Mouse (Mus musculus) kidney, embryonic 14.5 days (tissue): ENCODE results near the gene Mroh8. TPM values are rescaled to one million over a fixed set of nuclear protein-coding genes. Genes with fewer than 3 reads are reported as not detected.
"Not testable (repeated sequence)": the region's sequence is repeated elsewhere in the genome, so short reads cannot be mapped to it uniquely, and the experiment has no call there.

Experiments
- ATAC-seq: fragments of 200-750 bp; cut with Nextera tagmentation; 2 replicates; pipeline ENCODE4 v1.8.0; 2017; ENCODE audit warnings: moderate number of reproducible peaks, mild to moderate bottlenecking, moderate TSS enrichment, moderate library complexity; ENCODE audit not compliant: low FRiP score, low TSS enrichment
- H3K27ac ChIP-seq: fragments of 300-500 bp; sonication (generic); 2 replicates; pipeline ENCODE4 v1.5.1; 2014; ENCODE audit warnings: low read depth, mild to moderate bottlenecking, low read length, moderate library complexity, mixed read lengths
- H3K27me3 ChIP-seq: fragments of 300-500 bp; sonication (generic); 2 replicates; pipeline ENCODE4 v1.6.1; 2014; ENCODE audit warnings: mild to moderate bottlenecking, low read length; ENCODE audit not compliant: control insufficient read depth, insufficient read depth
- H3K36me3 ChIP-seq: fragments of 300-500 bp; sonication (generic); 2 replicates; pipeline ENCODE4 v1.6.1; 2014; ENCODE audit warnings: low read length, mixed read lengths; ENCODE audit not compliant: control insufficient read depth, insufficient read depth
- H3K4me1 ChIP-seq: fragments of 300-500 bp; sonication (generic); 2 replicates; pipeline ENCODE4 v1.6.1; 2014; ENCODE audit warnings: low read length, mixed read lengths; ENCODE audit not compliant: control insufficient read depth, insufficient read depth
- H3K4me2 ChIP-seq: fragments of 300-500 bp; sonication (generic); replicated peaks from 2 replicates; pipeline ENCODE4 v1.6.1; 2014; ENCODE audit warnings: low read depth, mild to moderate bottlenecking, low read length
- H3K4me3 ChIP-seq: fragments of 300-500 bp; sonication (generic); 2 replicates; pipeline ENCODE4 v1.5.1; 2014; ENCODE audit warnings: mild to moderate bottlenecking, low read length
- H3K9ac ChIP-seq: fragments of 300-500 bp; sonication (generic); 2 replicates; pipeline ENCODE4 v1.6.1; 2014; ENCODE audit warnings: low read depth, mild to moderate bottlenecking, low read length, moderate library complexity
- H3K9me3 ChIP-seq: fragments of 300-500 bp; sonication (generic); 2 replicates; pipeline ENCODE4 v1.6.1; 2016; ENCODE audit warnings: low read length; ENCODE audit not compliant: control insufficient read depth
- WGBS: fragments of 180-500 bp; shearing (Covaris S2); extraction: QIAGEN DNeasy Blood & Tissue Kit; methylation state at CpG from one replicate; pipeline ENCODE4 v1.1.7; 2014; 5-methylcytosine and 5-hydroxymethylcytosine counted together
- polyA plus RNA-seq: library from polyadenylated mRNA; unstranded; fragments of >200 nt; fragmentation: Nextera tagmentation; extraction: Ambion mirVana; gene quantifications from 2 replicates; pipeline ENCODE4 v1.2.1, GENCODE M21; 2014

Gene Mroh8
- polyA plus RNA-seq, 1 experiment from 2014 or later: 0.89 TPM

GRCm38 (mm10) chr2:157211731-157212130, 67.6 kb downstream of the Mroh8 start:
- Histone ChIP-seq H3K4me2 (no peak overlapping the region), H3K27me3 (no peaks in the 10 kb centered on the region), H3K4me1 (no peaks in the 10 kb centered on the region), H3K9ac (no peak overlapping the region), H3K4me3 (no peak overlapping the region), H3K27ac (no peak overlapping the region), H3K36me3 (no peaks in the 10 kb centered on the region), H3K9me3 (no peaks in the 10 kb centered on the region)
- 97% methylated on average over 7 of the region's 7 CpGs for WGBS
- ATAC-seq: no peak

DNA sequence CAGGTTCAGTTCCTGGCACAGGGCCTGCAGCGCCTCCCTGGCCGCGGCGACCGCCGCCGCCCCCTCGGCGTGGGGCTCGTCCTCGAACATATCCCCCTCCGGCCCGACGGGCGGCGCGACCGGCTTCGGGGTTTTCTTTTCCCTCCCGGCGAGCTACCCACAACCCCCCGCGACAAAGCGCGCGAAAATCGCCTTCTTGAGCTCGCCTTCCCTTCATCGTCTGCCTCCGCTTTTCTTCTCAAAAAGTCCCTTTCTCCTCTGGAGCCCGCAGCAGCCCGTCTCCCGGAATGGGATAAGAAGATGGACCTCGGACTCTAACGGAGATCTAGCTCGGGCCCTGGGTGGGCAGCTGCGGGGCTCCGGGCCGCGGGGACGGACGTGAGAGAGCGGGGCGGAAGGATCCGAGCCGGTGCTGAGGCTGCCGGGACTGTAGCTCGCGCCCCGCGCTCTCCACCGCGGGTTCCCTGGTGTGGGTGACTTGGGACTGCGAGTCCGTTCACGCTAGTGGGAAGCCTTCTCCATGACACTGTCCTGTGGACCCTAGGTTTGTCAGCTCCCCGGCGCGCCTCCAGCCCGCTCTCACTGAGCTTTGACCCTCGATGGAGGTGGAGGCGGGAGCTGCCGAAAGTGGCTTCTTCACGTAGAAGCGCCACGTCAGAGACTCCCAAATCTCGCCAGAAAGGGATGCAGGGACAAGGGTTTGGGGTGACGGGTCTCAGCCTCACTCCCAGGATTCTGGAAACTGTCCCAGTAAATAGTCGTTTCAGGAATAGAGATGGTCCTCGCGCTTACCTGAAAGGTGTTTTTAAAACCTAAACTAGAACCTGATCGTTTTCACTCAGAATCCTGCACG, 74.8 kb downstream of the Mroh8 start, which contains the start of gene Rbl1:
Gene Rbl1, minus strand, starts transcription at position 169 of the 853 bp plus-strand sequence.
- H3K9me3 ChIP-seq: no peaks in the 10 kb centered on the region
- peak within 1 kb of the TSS; percentile 99 for H3K27ac ChIP-seq
- H3K4me3 ChIP-seq: peak within 1 kb of the TSS; percentile 75
- peak within 1 kb of the TSS; percentile 72 for H3K4me2 ChIP-seq
- WGBS: under 1% methylated on average over 72 of the region's 73 CpGs
- H3K27me3 ChIP-seq: no peaks in the 10 kb centered on the region
- H3K4me1 ChIP-seq: 0 out of 2 replicates have a peak, but pooled peaks cover 4% of the 10 kb centered on the region
- no peaks in the 10 kb centered on the region; the same call in 1 of the 2 replicates for H3K36me3 ChIP-seq
- ATAC-seq: peak; percentile 85
- H3K9ac ChIP-seq: peak within 1 kb of the TSS; percentile 94

DNA sequence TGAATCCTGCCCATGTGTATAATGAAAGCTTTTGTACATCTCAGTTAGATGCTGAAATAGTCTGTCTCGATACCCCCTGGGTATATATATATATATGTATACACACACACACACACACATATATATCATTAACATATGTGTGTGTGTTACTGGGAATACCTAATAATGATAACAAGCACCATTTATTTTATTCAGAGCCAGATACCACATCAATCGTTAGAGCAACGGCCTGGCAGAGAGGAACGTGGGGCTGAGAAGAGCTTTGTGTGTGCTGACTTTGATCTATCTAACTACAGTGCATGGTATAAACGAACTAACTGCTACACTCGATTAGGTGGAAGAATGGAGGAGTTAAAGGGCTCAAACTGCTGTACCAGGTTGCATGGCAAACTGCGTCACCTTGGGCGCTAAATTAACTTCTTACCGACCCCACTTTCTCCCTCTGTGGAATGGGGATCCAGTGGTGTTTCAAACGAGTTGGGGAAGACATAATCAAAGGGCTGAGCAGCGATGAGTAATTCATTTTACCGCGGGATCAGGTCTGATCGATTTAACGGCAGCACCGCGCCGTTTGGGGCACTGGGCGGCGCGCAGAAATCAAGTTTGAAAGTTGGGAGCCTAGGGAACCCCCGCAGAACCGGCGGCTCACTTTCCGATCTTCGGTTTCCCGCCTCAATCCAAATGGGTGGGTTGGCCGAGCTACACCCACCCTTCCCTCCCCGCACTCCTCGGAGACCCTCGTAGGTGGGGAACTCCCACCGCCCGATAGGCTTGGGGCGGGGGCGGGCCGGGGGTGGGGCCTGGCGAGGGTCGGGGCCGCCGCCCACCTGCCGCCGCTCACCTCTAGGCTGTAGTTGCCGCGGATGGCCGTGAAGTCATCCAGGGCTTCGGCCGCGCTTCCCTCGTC, 75.6 kb downstream of the Mroh8 start:
- Histone ChIP-seq H3K4me1 (0 out of 2 replicates have a peak, but pooled peaks cover 4% of the 10 kb centered on the region), H3K27ac (peak overlapping the region; percentile 99), H3K9ac (peak overlapping the region; percentile 94), H3K4me2 (peak overlapping the region; percentile 72), H3K4me3 (peak overlapping the region; percentile 75), H3K27me3 (no peaks in the 10 kb centered on the region), H3K9me3 (no peaks in the 10 kb centered on the region), H3K36me3 (peaks cover 7% of the 10 kb centered on the region)
- peak; percentile 94 for ATAC-seq
- WGBS: 2% methylated on average over 49 of the region's 49 CpGs

DNA sequence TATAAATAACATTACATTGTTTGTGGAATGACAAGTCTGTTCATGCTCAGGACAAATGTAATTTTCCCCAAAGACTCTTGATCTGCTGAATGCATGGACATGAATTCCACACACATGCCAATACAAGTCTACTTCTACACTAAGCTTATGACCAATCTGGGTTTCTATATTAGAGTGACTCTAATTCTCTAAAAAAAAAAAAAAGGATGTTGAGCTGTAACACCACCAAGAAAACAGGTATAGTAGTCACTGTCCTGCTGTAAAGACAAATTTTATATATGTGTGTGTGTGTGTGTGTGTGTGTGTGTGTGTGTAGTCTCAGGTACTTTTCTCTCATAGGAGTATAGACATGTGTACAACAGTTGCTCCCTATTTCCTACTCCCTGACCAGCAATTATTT, 76.3 kb downstream of the Mroh8 start:
- H3K4me3 ChIP-seq: peak overlapping the region; percentile 75; the same call in 1 of the 2 replicates
- peak overlapping the region; percentile 72 for H3K4me2 ChIP-seq
- H3K27ac ChIP-seq: no peak overlapping the region
- no peaks in the 10 kb centered on the region for H3K27me3 ChIP-seq
- no peak overlapping the region for H3K9ac ChIP-seq
- H3K36me3 ChIP-seq: peaks cover 11% of the 10 kb centered on the region
- 0 out of 2 replicates have a peak, but pooled peaks cover 4% of the 10 kb centered on the region for H3K4me1 ChIP-seq
- no peaks in the 10 kb centered on the region for H3K9me3 ChIP-seq
- ATAC-seq: no peak

GRCm38 (mm10) chr2:157202361-157202760, 77.0 kb downstream of the Mroh8 start:
- WGBS: 79% methylated on average over 6 of the region's 6 CpGs
- H3K36me3 ChIP-seq: peaks cover 16% of the 10 kb centered on the region
- H3K4me2 ChIP-seq: no peak overlapping the region
- ATAC-seq: no peak
- H3K9ac ChIP-seq: no peak overlapping the region
- no peak overlapping the region for H3K27ac ChIP-seq
- H3K9me3 ChIP-seq: no peaks in the 10 kb centered on the region
- H3K27me3 ChIP-seq: no peaks in the 10 kb centered on the region
- 0 out of 2 replicates have a peak, but pooled peaks cover 4% of the 10 kb centered on the region for H3K4me1 ChIP-seq
- H3K4me3 ChIP-seq: no peak overlapping the region; the same call in 1 of the 2 replicates

GRCm38 (mm10) chr2:157201081-157201830, 78.1 kb downstream of the Mroh8 start:
- Histone ChIP-seq H3K27me3 (no peaks in the 10 kb centered on the region), H3K4me1 (0 out of 2 replicates have a peak, but pooled peaks cover 4% of the 10 kb centered on the region), H3K27ac (no peak overlapping the region; the same call in 1 of the 2 replicates), H3K9ac (no peak overlapping the region), H3K4me2 (no peak overlapping the region), H3K4me3 (no peak overlapping the region), H3K9me3 (no peaks in the 10 kb centered on the region), H3K36me3 (peaks cover 26% of the 10 kb centered on the region)
- WGBS: 82% methylated on average over 6 of the region's 6 CpGs
- no peak for ATAC-seq

DNA sequence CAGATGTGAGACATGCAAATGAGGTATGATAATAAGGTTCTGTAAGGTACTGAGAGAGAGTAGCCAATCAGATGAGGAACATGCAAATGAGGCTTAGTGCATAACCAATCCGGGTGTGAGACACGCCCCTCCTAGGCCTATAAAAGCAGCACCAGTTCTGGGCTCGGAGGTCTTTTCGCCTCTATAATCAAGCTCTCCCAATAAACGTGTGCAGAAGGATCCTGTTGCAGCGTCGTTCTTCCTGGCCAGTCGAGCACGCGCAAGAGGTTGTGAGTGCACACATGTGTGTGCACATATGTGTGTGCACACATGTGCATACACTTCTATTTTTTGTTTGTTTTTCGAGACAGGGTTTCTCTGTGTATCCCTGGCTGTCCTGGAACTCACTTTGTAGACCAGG, 80.9 kb downstream of the Mroh8 start:
- not testable (repeated sequence) for H3K4me1 ChIP-seq, ATAC-seq, H3K27me3 ChIP-seq, H3K9ac ChIP-seq, H3K9me3 ChIP-seq, H3K4me3 ChIP-seq, H3K27ac ChIP-seq, H3K4me2 ChIP-seq
- 97% methylated on average over 11 of the region's 11 CpGs for WGBS
- H3K36me3 ChIP-seq: peaks cover 51% of the 10 kb centered on the region

DNA sequence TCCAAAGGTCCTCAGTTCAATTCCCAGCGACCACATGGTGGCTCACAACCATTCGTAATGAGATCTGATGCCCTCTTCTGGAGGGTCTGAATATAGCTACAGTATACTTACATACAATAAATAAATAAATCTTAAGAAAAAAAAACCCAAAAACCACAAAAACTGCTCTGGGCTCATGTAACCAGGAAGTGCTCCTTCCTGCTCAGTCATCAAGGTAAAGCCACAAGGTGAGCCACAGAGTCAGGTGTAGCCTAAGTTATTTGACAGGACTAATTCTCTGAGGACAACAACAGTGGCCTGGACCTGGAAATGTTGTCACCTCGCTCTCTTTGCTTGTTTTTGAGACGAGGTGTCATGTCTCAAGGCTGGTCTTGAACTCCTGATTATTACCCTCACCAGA, 88.7 kb downstream of the Mroh8 start:
- H3K27me3 ChIP-seq: no peaks in the 10 kb centered on the region
- no peak overlapping the region for H3K9ac ChIP-seq
- 98% methylated on average over 4 of the region's 4 CpGs for WGBS
- peaks cover 94% of the 10 kb centered on the region for H3K36me3 ChIP-seq
- H3K4me2 ChIP-seq: no peak overlapping the region
- no peaks in the 10 kb centered on the region for H3K4me1 ChIP-seq
- H3K9me3 ChIP-seq: no peaks in the 10 kb centered on the region
- no peak overlapping the region for H3K4me3 ChIP-seq
- no peak for ATAC-seq
- H3K27ac ChIP-seq: no peak overlapping the region
